ENCODE assay signal across 8 mouse cellular contexts in genomic region chr1:164307124-164307751, GRCm38 (mm10). TPM values are rescaled to one million over a fixed set of nuclear protein-coding genes. Genes with fewer than 3 reads are reported as not detected.
A peak's percentile ranks its signal among the peaks of the same experiment; 100 is the strongest.
DNase-seq lines count a peak whose midpoint lies in the region; ATAC-seq and TF ChIP-seq lines count a peak whose summit lies in the region.

TSS of gene Blzf1 (minus strand) at chr1:164307489.

- peaks cover 2% of the 10 kb centered on the region for H3K36me3 ChIP-seq in kidney, embryonic 14.5 days (ENCODE audit: control insufficient read depth, insufficient read depth, low read length)
- peaks cover 9% of the 10 kb centered on the region for H3K36me3 ChIP-seq in limb, embryonic 15.5 days

- H3K9ac ChIP-seq in kidney, embryonic 14.5 days (ENCODE audit: low read depth, low read length), result peak within 1 kb of the TSS; percentile 76
- peak within 1 kb of the TSS; percentile 70 for H3K9ac ChIP-seq in limb, embryonic 15.5 days

- no peaks in the 10 kb centered on the region for H3K9me3 ChIP-seq in kidney, embryonic 14.5 days (ENCODE audit: control insufficient read depth, low read length)
- no peaks in the 10 kb centered on the region for H3K9me3 ChIP-seq in limb, embryonic 15.5 days

- 0% methylated on average over 35 of the region's 35 CpGs for WGBS in kidney, embryonic 14.5 days
- WGBS in limb, embryonic 15.5 days, result under 1% methylated on average over 35 of the region's 35 CpGs

- peak within 1 kb of the TSS; percentile 77 for H3K4me2 ChIP-seq in kidney, embryonic 14.5 days (replicated peaks; ENCODE audit: low read depth, low read length)
- peak within 1 kb of the TSS; percentile 59 for H3K4me2 ChIP-seq in limb, embryonic 15.5 days

- H3K4me1 ChIP-seq in bone marrow macrophage, adult 2 months (ENCODE audit: control insufficient read depth, insufficient read depth, low read length), result peaks cover 10% of the 10 kb centered on the region
- H3K4me1 ChIP-seq in embryonic fibroblast, embryonic 13.5 days (ENCODE audit: control insufficient read depth, insufficient read depth, low read length), result peaks cover 2% of the 10 kb centered on the region; the same call in 1 of the 2 replicates
- H3K4me1 ChIP-seq in kidney, embryonic 14.5 days (ENCODE audit: control insufficient read depth, insufficient read depth, low read length), result peaks cover 5% of the 10 kb centered on the region; the same call in 1 of the 2 replicates
- peaks cover 17% of the 10 kb centered on the region for H3K4me1 ChIP-seq in limb, embryonic 15.5 days

- TF ChIP-seq CTCF in bone marrow macrophage, adult 2 months (IDR thresholded peaks at IDR 0.05; ENCODE audit: low read depth, low read length), result no peak
- TF ChIP-seq CTCF in embryonic fibroblast, embryonic 13.5 days (IDR thresholded peaks at IDR 0.05; ENCODE audit: borderline replicate concordance, insufficient read depth, low read length), result no peak

- peak within 1 kb of the TSS; percentile 81 for H3K4me3 ChIP-seq in bone marrow macrophage, adult 2 months (ENCODE audit: insufficient read depth, low read length)
- peak within 1 kb of the TSS; percentile 91 for H3K4me3 ChIP-seq in embryonic fibroblast, embryonic 13.5 days (ENCODE audit: insufficient read depth, low read length)
- H3K4me3 ChIP-seq in kidney, embryonic 14.5 days (ENCODE audit: low read length), result peak within 1 kb of the TSS; percentile 77
- H3K4me3 ChIP-seq in limb, embryonic 15.5 days, result peak within 1 kb of the TSS; percentile 82

- peak; percentile 62; the same call in 1 of the 2 replicates for TF ChIP-seq POLR2A in bone marrow macrophage, adult 2 months (IDR thresholded peaks at IDR 0.05; ENCODE audit: borderline replicate concordance, low read depth, low read length)
- TF ChIP-seq POLR2A in embryonic fibroblast, embryonic 13.5 days (IDR thresholded peaks at IDR 0.05; ENCODE audit: low read depth, low read length), result peak; percentile 85

- no peaks in the 10 kb centered on the region for H3K27me3 ChIP-seq in kidney, embryonic 14.5 days (ENCODE audit: control insufficient read depth, insufficient read depth, low read length)
- no peaks in the 10 kb centered on the region for H3K27me3 ChIP-seq in limb, embryonic 15.5 days

- peak within 1 kb of the TSS; percentile 76 for H3K27ac ChIP-seq in bone marrow macrophage, adult 2 months (ENCODE audit: insufficient read depth, low read depth, low read length)
- H3K27ac ChIP-seq in embryonic fibroblast, embryonic 13.5 days (ENCODE audit: insufficient read depth, low read length), result peak within 1 kb of the TSS; percentile 80
- H3K27ac ChIP-seq in kidney, embryonic 14.5 days (ENCODE audit: low read depth, low read length), result peak within 1 kb of the TSS; percentile 44; the same call in 1 of the 2 replicates
- H3K27ac ChIP-seq in limb, embryonic 15.5 days, result peak within 1 kb of the TSS; percentile 86

- peak; percentile 99 for ATAC-seq in kidney, embryonic 14.5 days (ENCODE audit: low FRiP score, low TSS enrichment)
- peak; percentile 98 for ATAC-seq in limb, embryonic 15.5 days (ENCODE audit: insufficient number of reproducible peaks, low FRiP score, low TSS enrichment, low read depth)

- peak; percentile 99 for DNase-seq in A20 (ENCODE audit: low read depth, low spot score)
- DNase-seq in heart, adult 9 months (ENCODE audit: low spot score in 2 of 2), result peak; percentile 93 to 96
- DNase-seq in monocyte, adult 2 months (ENCODE audit: low read depth in 1 of 2, low spot score in 2 of 2), result peak; percentile 86 to 93
- DNase-seq in spleen, postnatal 36 days (ENCODE audit: low spot score in 2 of 2), result peak; percentile 96 to 97

RNA-seq across cellular contexts. Expression of gene Blzf1, which starts in this region (rescaled TPM):
- polyA plus RNA-seq in bone marrow macrophage, adult 2 months (2012; ENCODE audit: insufficient read depth, insufficient read length, missing spikeins), result 11.0 and 11.2 TPM in 2 replicates
- 24.3 and 31.3 TPM in 2 replicates for polyA plus RNA-seq in embryonic fibroblast, embryonic 13.5 days (2011; ENCODE audit: insufficient read length, low read depth, missing spikeins)
- polyA plus RNA-seq in kidney, embryonic 14.5 days (2014; fragmentation: Nextera tagmentation; extraction: Ambion mirVana), result 23.9 and 25.4 TPM in 2 replicates
- polyA plus RNA-seq in limb, embryonic 15.5 days (2015; fragmentation: Nextera tagmentation; extraction: Ambion mirVana), result 45.5 and 46.2 TPM in 2 replicates

Comparison
In these comparisons a context has a peak if more than half of its experiments do, and no peak if none do; other contexts are left out.
1. Peak in every context shown above with its lines: DNase-seq, ATAC-seq, H3K4me3 ChIP-seq and H3K27ac ChIP-seq.